15 mouse cellular contexts compared by ENCODE assay signal in the genomic region with DNA sequence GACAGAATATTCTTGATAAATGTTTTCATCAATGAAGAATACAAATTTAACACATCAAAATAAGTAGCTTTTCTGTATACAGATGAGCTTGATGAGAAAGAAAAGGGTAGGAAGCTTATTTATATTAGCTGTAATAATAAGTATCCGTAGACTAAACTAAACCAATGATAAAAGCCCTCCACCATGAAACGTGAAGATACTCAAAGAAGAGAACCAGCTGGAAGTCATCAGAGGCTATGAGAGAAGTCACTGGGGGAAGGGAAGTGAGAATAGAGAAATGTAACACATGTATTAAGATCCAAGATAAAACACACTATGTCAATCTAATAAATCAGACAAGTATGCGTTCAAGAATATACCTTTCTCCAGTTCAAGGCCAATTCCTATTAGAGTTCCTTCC.
"Had no signal": no experiment of that assay in that cellular context is flagged by ENCODE, and none has a peak within 500 bp of the region (broad histone marks: within the 10 kb centered on the region; RNA-seq: fewer than 3 reads in every experiment).

No protein-coding gene starts in this region.

- H3K4me2 ChIP-seq: liver, embryonic 13.5 days; liver, embryonic 15.5 days; midbrain, embryonic 12.5 days; midbrain, embryonic 15.5 days; neural tube, embryonic 12.5 days had no signal

- ATAC-seq: liver, postnatal 0 days; midbrain, embryonic 15.5 days had no signal

- DNase-seq: liver, embryonic 13.5 days; liver, postnatal 0 days; lung, adult 2 months; lung, postnatal 14 days; lung, postnatal 36 days; right cerebral cortex, postnatal 14 days; thymus, adult 18-20 months; thymus, postnatal 14 days; thymus, postnatal 36 days had no signal

- H3K27me3 ChIP-seq: liver, embryonic 13.5 days; liver, embryonic 15.5 days; megakaryocyte, embryonic 14.5 days; midbrain, embryonic 12.5 days; midbrain, embryonic 15.5 days; neural tube, embryonic 12.5 days had no signal

- H3K9me3 ChIP-seq: liver, embryonic 13.5 days; liver, embryonic 15.5 days; midbrain, embryonic 12.5 days; midbrain, embryonic 15.5 days; neural tube, embryonic 12.5 days had no signal

- H3K4me3 ChIP-seq: liver, embryonic 13.5 days; liver, embryonic 15.5 days; megakaryocyte, embryonic 14.5 days; midbrain, embryonic 12.5 days; midbrain, embryonic 15.5 days; neural tube, embryonic 12.5 days had no signal

- H3K36me3 ChIP-seq: liver, embryonic 13.5 days; liver, embryonic 15.5 days; midbrain, embryonic 12.5 days; midbrain, embryonic 15.5 days; neural tube, embryonic 12.5 days had no signal

- H3K9ac ChIP-seq: liver, embryonic 13.5 days; liver, embryonic 15.5 days; liver, postnatal 0 days; midbrain, embryonic 12.5 days; midbrain, embryonic 15.5 days; neural tube, embryonic 12.5 days had no signal

- H3K4me1 ChIP-seq: liver, embryonic 13.5 days; liver, embryonic 15.5 days; megakaryocyte, embryonic 14.5 days; midbrain, embryonic 12.5 days; midbrain, embryonic 15.5 days; neural tube, embryonic 12.5 days had no signal

- H3K27ac ChIP-seq: liver, embryonic 13.5 days; liver, embryonic 15.5 days; macrophage; midbrain, embryonic 12.5 days; midbrain, embryonic 15.5 days; neural tube, embryonic 12.5 days had no signal
